ENCODE assay signal across 15 mouse cellular contexts in genomic region chr17:3336887-3337524, GRCm38 (mm10). TPM values are rescaled to one million over a fixed set of nuclear protein-coding genes. Genes with fewer than 3 reads are reported as not detected.
DNase-seq lines count a peak whose midpoint lies in the region; ATAC-seq and TF ChIP-seq lines count a peak whose summit lies in the region.
"Had no signal": no experiment of that assay in that cellular context is flagged by ENCODE, and none has a peak within 500 bp of the region (broad histone marks: within the 10 kb centered on the region; RNA-seq: fewer than 3 reads in every experiment).

No protein-coding gene starts in this region.

- H3K36me3 ChIP-seq in kidney, embryonic 16.5 days (ENCODE audit: insufficient read depth, low read length), result no peaks in the 10 kb centered on the region
- no peaks in the 10 kb centered on the region for H3K36me3 ChIP-seq in hindbrain, postnatal 0 days (ENCODE audit: insufficient read depth, low read length)

- no peak overlapping the region for H3K9ac ChIP-seq in kidney, embryonic 16.5 days (replicated peaks; ENCODE audit: low read length)
- no peak overlapping the region for H3K9ac ChIP-seq in hindbrain, postnatal 0 days (replicated peaks; ENCODE audit: low read length)
- H3K9ac ChIP-seq: lung, embryonic 14.5 days had no signal

- no peak overlapping the region for H3K4me2 ChIP-seq in kidney, embryonic 16.5 days (replicated peaks; ENCODE audit: low read depth, low read length)
- H3K4me2 ChIP-seq in hindbrain, postnatal 0 days (ENCODE audit: low read depth, low read length), result 0 out of 2 replicates have a peak overlapping the region, but pooled peaks have one; percentile 5
- H3K4me2 ChIP-seq: lung, embryonic 14.5 days had no signal

- H3K4me3 ChIP-seq in kidney, embryonic 16.5 days (ENCODE audit: low read length), result no peak overlapping the region
- no peak overlapping the region for H3K4me3 ChIP-seq in hindbrain, postnatal 0 days (ENCODE audit: low read length)
- H3K4me3 ChIP-seq: heart, adult 2 months; megakaryocyte, embryonic 14.5 days had no signal

- peaks cover 27% of the 10 kb centered on the region for H3K4me1 ChIP-seq in kidney, embryonic 16.5 days (ENCODE audit: insufficient read depth, low read length)
- H3K4me1 ChIP-seq in hindbrain, postnatal 0 days (ENCODE audit: insufficient read depth, low read length), result peaks cover 11% of the 10 kb centered on the region
- H3K4me1 ChIP-seq: megakaryocyte, embryonic 14.5 days had no signal

- H3K27me3 ChIP-seq in kidney, embryonic 16.5 days (ENCODE audit: insufficient read depth, low read length), result no peaks in the 10 kb centered on the region
- no peaks in the 10 kb centered on the region for H3K27me3 ChIP-seq in hindbrain, postnatal 0 days (ENCODE audit: insufficient read depth, low read length)
- H3K27me3 ChIP-seq: megakaryocyte, embryonic 14.5 days had no signal

- no peaks in the 10 kb centered on the region for H3K9me3 ChIP-seq in kidney, embryonic 16.5 days (ENCODE audit: low read length)
- no peaks in the 10 kb centered on the region for H3K9me3 ChIP-seq in hindbrain, postnatal 0 days (ENCODE audit: low read length)
- H3K9me3 ChIP-seq: megakaryocyte, embryonic 14.5 days had no signal

- no peak for ATAC-seq in kidney, embryonic 16.5 days (ENCODE audit: low FRiP score, low TSS enrichment)
- ATAC-seq in hindbrain, postnatal 0 days, result peak; percentile 84
- ATAC-seq: intestine, postnatal 0 days had no signal

- WGBS in kidney, embryonic 16.5 days, result 59% methylated on average over 7 of the region's 7 CpGs
- WGBS in hindbrain, postnatal 0 days, result 53% methylated on average over 7 of the region's 7 CpGs

- peak; percentile 33 to 44 for DNase-seq in cerebellum, adult 18-20 months
- DNase-seq in cerebellum, adult 11-12 months, result no peak
- no peak for DNase-seq in kidney, adult 8-10 months
- DNase-seq in brain, adult 2 months (ENCODE audit: low read depth, low spot score), result peak; percentile 44
- DNase-seq in hindbrain, postnatal 0 days (ENCODE audit: low spot score), result peak; percentile 69
- no peak for DNase-seq in testis, postnatal 10 days (ENCODE audit: low spot score)
- DNase-seq in B cell, adult 2 months, result no peak
- DNase-seq: adrenal gland, postnatal 10 days; heart, adult 2 months; heart, postnatal 14 days; layer of hippocampus, adult 9-11 months had no signal

- H3K27ac ChIP-seq in kidney, embryonic 16.5 days (ENCODE audit: low read length), result peak overlapping the region; percentile 40; the same call in 1 of the 2 replicates
- H3K27ac ChIP-seq in hindbrain, postnatal 0 days, result peak overlapping the region; percentile 85
- H3K27ac ChIP-seq: heart, adult 2 months had no signal

- no peak for TF ChIP-seq CTCF in hindbrain, postnatal 0 days (IDR thresholded peaks at IDR 0.05; ENCODE audit: low read depth)

RNA-seq across cellular contexts. Expression of gene Tiam2, which starts 10.6 kb away (rescaled TPM):
- polyA plus RNA-seq in kidney, embryonic 16.5 days (2015; fragmentation: Nextera tagmentation; extraction: Ambion mirVana), result 5.0 and 5.5 TPM in 2 replicates
- total RNA-seq in hindbrain, postnatal 0 days (2014; rRNA removed), result 8.8 and 9.3 TPM in 2 replicates
- polyA plus RNA-seq in hindbrain, postnatal 0 days (2015; fragmentation: Nextera tagmentation; extraction: Ambion mirVana), result 2.8 and 3.1 TPM in 2 replicates

Comparison
In these comparisons a context has a peak if more than half of its experiments do, and no peak if none do; other contexts are left out.
1. DNase-seq: peak in cerebellum, adult 18-20 months (2 of 2), brain, adult 2 months (single experiment) and hindbrain, postnatal 0 days (single experiment); none in cerebellum, adult 11-12 months (single experiment), kidney, adult 8-10 months (0 of 2), testis, postnatal 10 days (single experiment) and B cell, adult 2 months (0 of 2).